Mouse (Mus musculus): ENCODE data around the gene Tex19.1.
"Not testable (repeated sequence)": the region's sequence is repeated elsewhere in the genome, so short reads cannot be mapped to it uniquely, and the experiment has no call there.

Gene Tex19.1

GRCm38 (mm10) chr11:121145865-121146264, at the start of gene Tex19.1:
Gene Tex19.1, plus strand, starts transcription at chr11:121146143.
- DNase-seq, result no peak

GRCm38 (mm10) chr11:121099762-121100161, 46.2 kb upstream of the Tex19.1 start:
- no peak for DNase-seq

- no peak for DNase-seq
These were observed 45.3 kb upstream of the Tex19.1 start for GRCm38 (mm10) chr11:121100692-121101091.

- DNase-seq, result no peak
These were observed 44.7 kb upstream of the Tex19.1 start for GRCm38 (mm10) chr11:121101124-121101805.

GRCm38 (mm10) chr11:121107242-121107641, 38.7 kb upstream of the Tex19.1 start:
- not testable (repeated sequence) for DNase-seq

GRCm38 (mm10) chr11:121108061-121108460, 37.9 kb upstream of the Tex19.1 start:
- no peak for DNase-seq

- DNase-seq, result peak; percentile 29
These were observed 36.0 kb upstream of the Tex19.1 start for GRCm38 (mm10) chr11:121109986-121110385.

GRCm38 (mm10) chr11:121111051-121111450, 34.9 kb upstream of the Tex19.1 start:
- no peak for DNase-seq

- DNase-seq, result peak; percentile 10
These were observed 34.3 kb upstream of the Tex19.1 start for GRCm38 (mm10) chr11:121111601-121112000.

GRCm38 (mm10) chr11:121112091-121112775, 33.7 kb upstream of the Tex19.1 start:
- DNase-seq, result peak; percentile 76

GRCm38 (mm10) chr11:121118106-121118505, 27.8 kb upstream of the Tex19.1 start:
- no peak for DNase-seq

GRCm38 (mm10) chr11:121118577-121118976, 27.4 kb upstream of the Tex19.1 start, which contains the start of gene Tex19.2:
Gene Tex19.2, minus strand, starts transcription at chr11:121118677.
- no peak for DNase-seq

GRCm38 (mm10) chr11:121121151-121121550, 24.8 kb upstream of the Tex19.1 start:
- no peak for DNase-seq

- no peak for DNase-seq
These were observed 23.8 kb upstream of the Tex19.1 start for GRCm38 (mm10) chr11:121122024-121122670.

- no peak for DNase-seq
These were observed 22.5 kb upstream of the Tex19.1 start for GRCm38 (mm10) chr11:121123438-121123837.

- no peak for DNase-seq
These were observed 20.3 kb upstream of the Tex19.1 start for GRCm38 (mm10) chr11:121125522-121126172.

- no peak for DNase-seq
These were observed 19.5 kb upstream of the Tex19.1 start for GRCm38 (mm10) chr11:121126395-121126794.

- DNase-seq, result no peak
These were observed 18.5 kb upstream of the Tex19.1 start for GRCm38 (mm10) chr11:121127441-121127840.

GRCm38 (mm10) chr11:121129616-121130015, 16.3 kb upstream of the Tex19.1 start:
- no peak for DNase-seq

GRCm38 (mm10) chr11:121134600-121134999, 11.3 kb upstream of the Tex19.1 start:
- no peak for DNase-seq

- DNase-seq, result no peak
These were observed 8.3 kb upstream of the Tex19.1 start for GRCm38 (mm10) chr11:121137682-121138081.

- no peak for DNase-seq
These were observed 7.2 kb upstream of the Tex19.1 start for GRCm38 (mm10) chr11:121138732-121139131.

GRCm38 (mm10) chr11:121143325-121144015, 2.5 kb upstream of the Tex19.1 start:
- no peak for DNase-seq
